Mouse (Mus musculus) midbrain, embryonic 16.5 days (tissue): ENCODE measurements around the gene Ltb. TPM values are rescaled to one million over a fixed set of nuclear protein-coding genes. Genes with fewer than 3 reads are reported as not detected.

ENCODE experiments used
- ATAC-seq: fragments of 200-750 bp; cut with Nextera tagmentation; 2 replicates; pipeline ENCODE4 v1.8.0; 2017; ENCODE audit warnings: moderate TSS enrichment
- H3K27ac ChIP-seq: fragments of 300-500 bp; sonication (generic); 2 replicates; pipeline ENCODE4 v1.5.1; 2014; ENCODE audit warnings: mild to moderate bottlenecking, low read length, mixed read lengths
- H3K27me3 ChIP-seq: fragments of 300-500 bp; sonication (generic); 2 replicates; pipeline ENCODE4 v1.6.1; 2014; ENCODE audit warnings: low read depth, low read length, mixed read lengths; ENCODE audit not compliant: control insufficient read depth, insufficient read depth
- H3K36me3 ChIP-seq: fragments of 300-500 bp; sonication (generic); 2 replicates; pipeline ENCODE4 v1.6.1; 2014; ENCODE audit warnings: mild to moderate bottlenecking, low read length, moderate library complexity, mixed read lengths; ENCODE audit not compliant: control insufficient read depth, insufficient read depth
- H3K4me1 ChIP-seq: fragments of 300-500 bp; sonication (generic); 2 replicates; pipeline ENCODE4 v1.6.1; 2014; ENCODE audit warnings: mild to moderate bottlenecking, low read length, mixed read lengths; ENCODE audit not compliant: control insufficient read depth, insufficient read depth
- H3K4me2 ChIP-seq: fragments of 300-500 bp; sonication (generic); 2 replicates; pipeline ENCODE4 v1.6.1; 2014; ENCODE audit warnings: mild to moderate bottlenecking, low read length, mixed read lengths
- H3K4me3 ChIP-seq: fragments of 300-500 bp; sonication (generic); 2 replicates; pipeline ENCODE4 v1.5.1; 2014; ENCODE audit warnings: low read depth, mild to moderate bottlenecking, low read length, moderate library complexity, mixed read lengths
- H3K9ac ChIP-seq: fragments of 300-500 bp; sonication (generic); 2 replicates; pipeline ENCODE4 v1.6.1; 2014; ENCODE audit warnings: low read depth, low read length, mixed read lengths
- H3K9me3 ChIP-seq: fragments of 300-500 bp; sonication (generic); replicated peaks from 2 replicates; pipeline ENCODE4 v1.6.1; 2014; ENCODE audit warnings: mild to moderate bottlenecking, low read length, mixed read lengths; ENCODE audit not compliant: control insufficient read depth, poor library complexity, severe bottlenecking
- WGBS: fragments of 180-500 bp; shearing (Covaris S2); extraction: QIAGEN DNeasy Blood & Tissue Kit; methylation state at CpG from one replicate; pipeline ENCODE4 v1.1.7; 2014; 5-methylcytosine and 5-hydroxymethylcytosine counted together
- polyA plus RNA-seq: library from polyadenylated mRNA; unstranded; fragments of >200 nt; fragmentation: Nextera tagmentation; extraction: Ambion mirVana; gene quantifications from 2 replicates; pipeline ENCODE4 v1.2.1, GENCODE M21; 2015

Ltb gene
- polyA plus RNA-seq, 1 experiment from 2014 or later = 0.62 TPM

DNA sequence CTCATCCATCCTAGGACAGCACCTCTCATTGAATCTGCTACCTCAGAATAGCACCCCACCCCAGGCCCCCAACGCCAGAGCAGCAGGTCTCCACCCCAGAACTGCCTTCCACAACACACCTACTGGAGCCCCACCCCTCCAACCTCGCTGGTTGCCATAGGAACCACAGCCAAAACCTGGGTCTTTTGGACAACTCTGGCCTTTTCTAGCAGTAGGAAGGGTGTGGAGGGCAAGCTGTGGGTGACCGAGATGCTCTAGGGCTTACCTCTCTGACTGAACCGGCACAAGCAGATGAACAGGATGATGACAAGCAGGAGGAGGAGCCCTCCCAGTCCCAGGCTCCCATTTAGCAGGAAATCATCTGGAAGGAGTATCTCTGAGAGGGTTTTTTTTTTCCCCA is 7.6 kb upstream of the Ltb start:
- Histone ChIP-seq H3K9ac (peak overlapping the region; percentile 38), H3K4me2 (peak overlapping the region; percentile 60), H3K9me3 (no peaks in the 10 kb centered on the region), H3K4me1 (no peaks in the 10 kb centered on the region; the same call in 1 of the 2 replicates), H3K27me3 (no peaks in the 10 kb centered on the region), H3K27ac (peak overlapping the region; percentile 73), H3K4me3 (peak overlapping the region; percentile 26), H3K36me3 (no peaks in the 10 kb centered on the region)
- 0% methylated on average over 4 of the region's 4 CpGs for WGBS
- peak; percentile 48; the same call in 1 of the 2 replicates for ATAC-seq

DNA sequence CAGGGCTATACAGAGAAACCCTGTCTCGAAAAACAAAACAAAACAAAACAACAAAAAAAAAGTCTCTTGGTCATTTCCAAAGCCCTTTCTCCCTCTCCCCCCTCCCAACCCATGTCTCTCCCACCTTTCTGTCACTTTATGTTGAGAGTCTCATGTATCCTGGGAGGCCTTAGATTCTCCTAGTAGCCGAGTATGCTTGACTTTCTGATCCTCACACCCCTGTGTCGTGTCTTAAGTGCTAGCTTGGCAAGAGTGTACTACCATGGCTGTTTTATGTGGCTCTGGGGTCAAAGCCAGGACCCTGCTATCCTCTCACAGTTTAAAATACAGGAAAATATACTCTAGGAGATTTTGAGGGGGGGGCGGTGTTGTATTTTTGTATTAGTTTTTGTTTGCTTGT is 6.9 kb upstream of the Ltb start:
- Histone ChIP-seq H3K4me3 (no peak overlapping the region), H3K36me3 (no peaks in the 10 kb centered on the region), H3K4me1 (no peaks in the 10 kb centered on the region; the same call in 1 of the 2 replicates), H3K4me2 (no peak overlapping the region), H3K27me3 (no peaks in the 10 kb centered on the region), H3K27ac (no peak overlapping the region), H3K9me3 (no peaks in the 10 kb centered on the region), H3K9ac (no peak overlapping the region)
- 74% methylated on average over 4 of the region's 4 CpGs for WGBS
- no peak for ATAC-seq

GRCm38 (mm10) chr17:35187959-35188610 is 6.2 kb upstream of the Ltb start, which contains the start of gene Lst1:
Lst1 (minus strand) TSS chr17:35188439.
- H3K36me3 ChIP-seq = no peaks in the 10 kb centered on the region
- no peak within 1 kb of the TSS for H3K9ac ChIP-seq
- 59% methylated on average over 7 of the region's 7 CpGs for WGBS
- no peak within 1 kb of the TSS for H3K27ac ChIP-seq
- no peaks in the 10 kb centered on the region for H3K27me3 ChIP-seq
- no peaks in the 10 kb centered on the region for H3K9me3 ChIP-seq
- H3K4me2 ChIP-seq = no peak within 1 kb of the TSS
- ATAC-seq = no peak
- no peak within 1 kb of the TSS for H3K4me3 ChIP-seq
- H3K4me1 ChIP-seq = no peaks in the 10 kb centered on the region; the same call in 1 of the 2 replicates

DNA sequence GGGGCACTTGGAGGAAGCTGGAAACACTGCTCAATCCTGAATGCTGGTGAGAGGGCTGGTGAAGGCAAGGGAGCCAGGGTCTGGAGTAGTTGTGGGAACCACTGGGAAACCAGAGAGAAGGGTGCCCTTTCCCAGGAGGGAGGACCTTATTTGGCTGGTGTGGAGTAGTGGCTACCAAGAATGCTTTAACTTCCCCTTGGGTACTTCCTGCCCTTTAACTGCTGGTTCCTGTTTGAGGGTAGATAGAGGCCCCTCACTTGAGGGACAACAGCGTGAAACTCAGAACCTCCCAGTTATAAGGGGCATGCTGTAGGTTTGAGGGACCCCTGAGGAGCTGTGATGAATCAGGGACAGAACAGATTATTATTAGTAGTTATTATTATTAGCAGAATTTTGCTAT is 5.1 kb upstream of the Ltb start:
- H3K9ac ChIP-seq = no peak overlapping the region
- ATAC-seq = no peak
- no peaks in the 10 kb centered on the region; the same call in 1 of the 2 replicates for H3K4me1 ChIP-seq
- no peaks in the 10 kb centered on the region for H3K27me3 ChIP-seq
- WGBS = 79% methylated on average over 1 of the region's 1 CpGs
- no peaks in the 10 kb centered on the region for H3K9me3 ChIP-seq
- H3K36me3 ChIP-seq = no peaks in the 10 kb centered on the region
- no peak overlapping the region for H3K27ac ChIP-seq
- no peak overlapping the region for H3K4me3 ChIP-seq
- H3K4me2 ChIP-seq = no peak overlapping the region

GRCm38 (mm10) chr17:35190096-35190495 is 4.1 kb upstream of the Ltb start:
- no peaks in the 10 kb centered on the region for H3K36me3 ChIP-seq
- no peak overlapping the region for H3K4me2 ChIP-seq
- no peak for ATAC-seq
- H3K4me1 ChIP-seq = no peaks in the 10 kb centered on the region; the same call in 1 of the 2 replicates
- peaks cover 5% of the 10 kb centered on the region for H3K27me3 ChIP-seq
- WGBS = 77% methylated on average over 4 of the region's 4 CpGs
- no peak overlapping the region for H3K4me3 ChIP-seq
- no peak overlapping the region for H3K9ac ChIP-seq
- H3K27ac ChIP-seq = no peak overlapping the region
- H3K9me3 ChIP-seq = no peaks in the 10 kb centered on the region

DNA sequence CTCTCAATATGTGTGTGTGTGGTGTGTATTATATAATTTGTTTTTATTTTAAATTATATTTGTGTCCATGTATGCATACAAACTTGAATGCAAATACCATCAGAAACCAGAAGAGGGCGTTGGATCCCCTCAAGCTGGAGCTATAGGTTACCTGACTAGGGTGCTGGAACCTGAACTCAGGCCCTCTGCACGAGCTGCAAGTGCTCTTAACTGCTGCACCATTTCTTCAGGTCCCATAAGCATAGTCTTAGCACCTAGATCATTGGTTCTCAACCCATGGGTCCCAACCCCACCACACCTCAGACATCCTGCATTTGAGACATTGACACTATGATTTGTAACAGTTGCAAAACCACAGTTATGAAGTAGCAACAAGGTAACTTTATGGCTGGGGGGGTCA is 2.5 kb upstream of the Ltb start:
- ATAC-seq = no peak
- no peak overlapping the region for H3K27ac ChIP-seq
- no peaks in the 10 kb centered on the region for H3K9me3 ChIP-seq
- H3K27me3 ChIP-seq = peaks cover 17% of the 10 kb centered on the region
- H3K4me2 ChIP-seq = no peak overlapping the region
- H3K4me1 ChIP-seq = peaks cover 9% of the 10 kb centered on the region; the same call in 1 of the 2 replicates
- H3K4me3 ChIP-seq = no peak overlapping the region
- WGBS = 68% methylated on average over 2 of the region's 2 CpGs
- no peak overlapping the region for H3K9ac ChIP-seq
- no peaks in the 10 kb centered on the region for H3K36me3 ChIP-seq

DNA sequence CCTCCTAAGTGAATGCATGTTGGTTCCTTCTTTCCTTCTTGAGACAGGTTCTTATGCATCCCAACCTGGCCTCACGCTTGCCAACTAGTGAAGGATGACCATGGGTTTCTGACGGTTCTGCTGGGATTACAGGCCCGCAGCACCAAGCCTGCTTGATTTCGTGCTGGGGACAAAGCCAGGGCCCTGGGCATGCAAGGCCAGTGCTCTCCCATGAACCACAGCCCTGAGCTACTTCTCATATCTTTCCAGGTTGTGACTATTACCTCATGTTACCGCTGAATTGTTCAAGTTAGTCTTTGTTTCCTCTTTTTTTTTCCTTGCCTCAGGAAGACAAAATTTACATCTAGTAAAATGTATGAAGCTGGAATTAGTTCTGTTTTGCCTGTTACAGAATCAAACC is 1.3 kb upstream of the Ltb start:
- Histone ChIP-seq H3K27ac (no peak overlapping the region), H3K27me3 (peaks cover 21% of the 10 kb centered on the region), H3K4me3 (no peak overlapping the region), H3K9ac (no peak overlapping the region), H3K36me3 (no peaks in the 10 kb centered on the region), H3K4me1 (peaks cover 9% of the 10 kb centered on the region; the same call in 1 of the 2 replicates), H3K4me2 (no peak overlapping the region), H3K9me3 (no peaks in the 10 kb centered on the region)
- 83% methylated on average over 5 of the region's 5 CpGs for WGBS
- no peak for ATAC-seq

DNA sequence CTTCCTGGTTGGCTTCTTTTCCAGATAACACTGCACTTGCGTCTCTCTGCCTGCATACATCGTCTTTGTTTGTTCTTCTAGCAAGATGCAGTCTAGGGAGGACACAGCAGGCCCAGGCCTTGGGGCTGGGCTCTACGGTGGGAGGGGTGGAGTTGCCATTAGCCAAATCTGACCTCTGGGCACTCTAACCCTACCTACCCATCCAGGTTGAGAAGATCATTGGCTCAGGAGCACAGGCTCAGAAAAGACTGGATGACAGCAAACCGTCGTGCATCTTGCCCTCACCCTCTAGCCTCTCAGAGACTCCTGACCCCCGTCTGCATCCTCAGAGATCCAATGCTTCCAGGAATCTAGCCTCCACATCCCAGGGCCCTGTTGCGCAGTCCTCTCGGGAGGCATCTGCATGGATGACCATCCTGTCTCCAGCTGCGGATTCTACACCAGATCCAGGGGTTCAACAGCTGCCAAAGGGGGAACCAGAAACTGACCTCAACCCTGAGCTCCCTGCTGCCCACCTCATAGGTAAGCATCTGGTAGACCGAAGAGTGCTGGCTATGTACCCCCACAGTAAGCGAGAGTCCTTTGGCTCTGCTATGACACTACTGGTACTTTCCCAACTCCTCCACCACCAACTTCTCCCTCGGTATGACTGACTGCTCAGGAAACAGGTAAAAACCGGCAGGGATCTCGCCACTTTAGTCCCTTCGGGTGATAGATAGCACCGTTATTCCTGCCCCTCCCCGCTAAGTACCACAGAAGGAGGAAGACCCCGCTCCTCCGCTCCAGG is 798 bp downstream of the Ltb start:
- peak overlapping the region; percentile 61; the same call in 1 of the 2 replicates for H3K9ac ChIP-seq
- ATAC-seq = no peak
- peaks cover 9% of the 10 kb centered on the region; the same call in 1 of the 2 replicates for H3K4me1 ChIP-seq
- H3K4me3 ChIP-seq = peak overlapping the region; percentile 45
- H3K9me3 ChIP-seq = no peaks in the 10 kb centered on the region
- peaks cover 21% of the 10 kb centered on the region for H3K27me3 ChIP-seq
- no peaks in the 10 kb centered on the region for H3K36me3 ChIP-seq
- WGBS = 45% methylated on average over 19 of the region's 19 CpGs
- no peak overlapping the region for H3K27ac ChIP-seq
- H3K4me2 ChIP-seq = peak overlapping the region; percentile 67
